Mouse (Mus musculus): Measurements from ENCODE around the gene Ccdc155.

Gene Ccdc155

GRCm38 (mm10) chr7:45232716-45233465 lies 28.2 kb upstream of the Ccdc155 start:
- ChIA-PET CTCF (interaction anchor here in 3 of 4 experiments (0.5 to 1.2 kb wide), 5 partner anchors 14 to 108 kb away, joined by 3 to 4 read pairs (median 3); partner anchors contain the start of gene Tead2 (in 1 of the 3)), POLR2A (interaction anchor here (0.7 to 4.6 kb wide), 14 partner anchors 8 to 765 kb away, joined by 3 to 27 read pairs (median 4); partner anchors contain the start of genes Aldh16a1 (in 2 of the 4), Pih1d1 (in 2 of the 4), Tead2 (in 2 of the 4) and Josd2 (in 1 of the 4))

GRCm38 (mm10) chr7:45231941-45232340 lies 27.2 kb upstream of the Ccdc155 start:
- ChIA-PET POLR2A (interaction anchor here (0.6 to 4.6 kb wide), 14 partner anchors 9 to 357 kb away, joined by 3 to 27 read pairs (median 4); partner anchors contain the start of genes Slc6a16 (in 2 of the 4), Ftl1 (in 1 of the 4), Slc17a7 (in 1 of the 4) and Tead2 (in 1 of the 4)), CTCF (interaction anchor here in 2 of 4 experiments (0.6 to 1.2 kb wide), 4 partner anchors 47 to 357 kb away, joined by 3 to 4 read pairs (median 3); no protein-coding TSS in a partner anchor)

GRCm38 (mm10) chr7:45231192-45231591 lies 26.5 kb upstream of the Ccdc155 start:
- ChIA-PET POLR2A (interaction anchor here (0.6 to 4.6 kb wide), 32 partner anchors 9 to 398 kb away, joined by 3 to 27 read pairs (median 4); partner anchors contain the start of genes Slc6a16 (in 3 of the 4), Tead2 (in 2 of the 4), Aldh16a1 (in 1 of the 4) and Ftl1 (in 1 of the 4)), CTCF (interaction anchor here (0.6 to 1.2 kb wide), 8 partner anchors 27 to 385 kb away, joined by 3 to 4 read pairs (median 4); no protein-coding TSS in a partner anchor)

GRCm38 (mm10) chr7:45229459-45230203 lies 24.9 kb upstream of the Ccdc155 start:
- ChIA-PET POLR2A (interaction anchor here (0.6 to 4.6 kb wide), 58 partner anchors 9 to 1636 kb away, joined by 3 to 29 read pairs (median 4); partner anchors contain the start of genes Tead2 (in 4 of the 4), Cd37 (in 3 of the 4), Aldh16a1 (in 2 of the 4) and Ccdc155 (in 2 of the 4)), CTCF (interaction anchor here in 3 of 4 experiments (0.5 to 2.3 kb wide), 16 partner anchors 22 to 357 kb away, joined by 3 to 9 read pairs (median 3); partner anchors contain the start of genes Ccdc155 (in 2 of the 3), Aldh16a1 (in 1 of the 3), Flt3l (in 1 of the 3) and Gm45713 (in 1 of the 3))

GRCm38 (mm10) chr7:45229046-45229445 lies 24.4 kb upstream of the Ccdc155 start:
- ChIA-PET CTCF (interaction anchor here in 3 of 4 experiments (0.5 to 2.3 kb wide), 16 partner anchors 21 to 357 kb away, joined by 3 to 9 read pairs (median 3); partner anchors contain the start of genes Aldh16a1 (in 1 of the 3), Ccdc155 (in 1 of the 3), Flt3l (in 1 of the 3) and Gm45713 (in 1 of the 3)), POLR2A (interaction anchor here (0.6 to 4.6 kb wide), 53 partner anchors 9 to 739 kb away, joined by 3 to 29 read pairs (median 4); partner anchors contain the start of genes Tead2 (in 4 of the 4), Cd37 (in 3 of the 4), Aldh16a1 (in 2 of the 4) and Ccdc155 (in 2 of the 4))

GRCm38 (mm10) chr7:45228548-45228947 lies 23.9 kb upstream of the Ccdc155 start:
- ChIA-PET POLR2A (interaction anchor here (0.8 to 4.6 kb wide), 31 partner anchors 9 to 298 kb away, joined by 3 to 29 read pairs (median 6); partner anchors contain the start of genes Tead2 (in 4 of the 4), Cd37 (in 3 of the 4), Aldh16a1 (in 2 of the 4) and Ccdc155 (in 2 of the 4)), CTCF (interaction anchor here in 3 of 4 experiments (0.5 to 2.3 kb wide), 8 partner anchors 24 to 181 kb away, joined by 3 to 9 read pairs (median 4); partner anchors contain the start of genes Aldh16a1 (in 1 of the 3), Ccdc155 (in 1 of the 3), Kcna7 (in 1 of the 3) and Pih1d1 (in 1 of the 3))

DNA sequence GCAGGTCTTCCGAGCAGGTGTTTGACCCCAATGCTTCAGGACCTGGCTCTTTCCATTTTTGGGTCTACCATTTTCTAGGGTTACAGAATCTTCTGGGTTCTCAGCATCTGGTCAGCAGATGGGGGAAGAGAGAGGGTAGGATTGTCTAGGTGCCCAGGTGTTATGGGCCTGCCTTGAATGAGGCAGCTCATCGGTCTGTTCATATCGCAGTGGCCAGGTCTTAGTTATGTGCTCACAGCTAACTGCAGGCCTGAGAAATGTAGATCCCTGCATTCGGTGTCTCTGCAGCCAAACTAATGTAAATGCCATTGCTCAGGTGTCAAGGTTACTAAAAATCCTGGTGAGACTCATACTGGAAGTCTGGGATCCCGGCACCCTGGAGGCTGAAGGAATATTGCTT lies 21.7 kb upstream of the Ccdc155 start:
- ChIA-PET POLR2A (interaction anchor here (0.7 to 3.3 kb wide), 12 partner anchors 8 to 134 kb away, joined by 3 to 18 read pairs (median 3); partner anchors contain the start of genes Tead2 (in 2 of the 4), Aldh16a1 (in 1 of the 4), Ccdc155 (in 1 of the 4) and Slc6a16 (in 1 of the 4)), CTCF (interaction anchor here in 2 of 4 experiments (0.6 to 0.7 kb wide), 2 partner anchors 20 to 172 kb away, joined by 3 to 4 read pairs; no protein-coding TSS in a partner anchor)

- POLR2A ChIA-PET = interaction anchor here (0.8 to 4.1 kb wide), 10 partner anchors 9 to 263 kb away, joined by 3 to 21 read pairs (median 4); partner anchors contain the start of genes Ccdc155 (in 1 of the 4), Slc6a16 (in 1 of the 4) and Tead2 (in 1 of the 4)
- CTCF ChIA-PET = interaction anchor here in 1 of 4 experiments (0.6 kb wide), 1 partner anchor 108 kb away, joined by 5 read pairs; no protein-coding TSS in a partner anchor
These were observed 20.1 kb upstream of the Ccdc155 start for GRCm38 (mm10) chr7:45224826-45225225.

- ChIA-PET POLR2A (interaction anchor here in 2 of 4 experiments (1.3 to 4.1 kb wide), 5 partner anchors 9 to 14 kb away, joined by 3 to 21 read pairs (median 4); no protein-coding TSS in a partner anchor), CTCF (interaction anchor here in 1 of 4 experiments (1.3 kb wide), 1 partner anchor 17 kb away, joined by 3 read pairs; the partner anchor contains the start of gene Ccdc155)
These were observed 17.0 kb upstream of the Ccdc155 start for GRCm38 (mm10) chr7:45221680-45222079.

- POLR2A ChIA-PET = interaction anchor here in 3 of 4 experiments (0.5 to 5.3 kb wide), 23 partner anchors 9 to 116 kb away, joined by 3 to 29 read pairs (median 5); partner anchors contain the start of genes Ccdc155 (in 2 of the 3), Aldh16a1 (in 1 of the 3), Pih1d1 (in 1 of the 3) and Slc6a16 (in 1 of the 3)
- CTCF ChIA-PET = interaction anchor here in 2 of 4 experiments (0.6 to 1.2 kb wide), 4 partner anchors 18 to 558 kb away, joined by 3 to 6 read pairs (median 4); no protein-coding TSS in a partner anchor
These were observed 11.9 kb upstream of the Ccdc155 start for GRCm38 (mm10) chr7:45216442-45217183.

DNA sequence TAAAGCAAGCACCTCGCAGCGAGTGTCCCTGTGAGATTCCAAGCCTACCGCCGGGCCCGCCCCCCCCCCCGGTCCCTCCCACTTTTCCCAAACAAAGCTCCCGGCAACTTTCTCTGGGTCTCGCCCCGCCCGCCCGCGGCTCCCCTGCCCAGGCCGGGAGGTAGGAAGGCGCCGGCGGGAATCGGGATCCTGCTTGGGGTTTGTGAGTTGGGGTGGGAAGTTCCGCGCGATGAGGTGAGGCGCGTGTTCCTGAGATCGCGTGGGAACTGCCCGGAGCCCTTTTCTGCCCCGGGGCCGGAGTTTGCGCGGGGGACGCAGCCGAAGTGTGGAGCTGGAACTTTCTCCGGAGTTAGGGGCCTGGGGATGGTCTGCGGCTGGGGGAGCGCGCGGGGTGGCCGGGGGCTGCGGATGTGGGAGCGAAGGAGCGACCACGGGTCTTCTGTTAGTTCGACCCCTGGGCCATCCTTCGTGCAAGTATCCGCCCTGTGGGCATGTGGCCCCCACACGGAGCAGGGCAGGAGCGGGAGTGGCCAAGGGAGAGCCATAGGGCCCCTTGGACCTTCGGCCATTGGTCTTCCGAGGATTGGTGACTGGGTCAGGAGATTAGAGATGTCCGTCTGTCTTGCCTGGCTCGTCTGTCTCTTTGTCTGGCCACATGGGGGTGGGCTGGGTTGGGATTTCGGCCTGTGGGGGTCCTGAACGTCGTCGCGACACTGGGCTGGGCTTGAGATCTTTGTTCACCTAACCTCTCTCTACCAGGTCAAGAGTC lies 11.2 kb upstream of the Ccdc155 start, which contains the start of gene Tead2:
Gene Tead2 (plus strand): TSS at position 81 of the 769 bp plus-strand sequence.
- CTCF ChIA-PET = interaction anchor here (0.6 to 1.2 kb wide), 13 partner anchors 18 to 813 kb away, joined by 3 to 7 read pairs (median 3); partner anchors contain the start of genes Gys1 (in 1 of the 4), Ntf5 (in 1 of the 4) and Slc6a16 (in 1 of the 4)
- POLR2A ChIA-PET = interaction anchor here (0.5 to 5.3 kb wide), 43 partner anchors 8 to 1931 kb away, joined by 3 to 29 read pairs (median 4); partner anchors contain the start of genes Ccdc155 (in 3 of the 4), Aldh16a1 (in 1 of the 4), Cd37 (in 1 of the 4) and Pih1d1 (in 1 of the 4)

- CTCF ChIA-PET = interaction anchor here in 2 of 4 experiments (0.6 to 1.3 kb wide), 2 partner anchors 91 to 558 kb away, joined by 3 read pairs; no protein-coding TSS in a partner anchor
- POLR2A ChIA-PET = interaction anchor here (0.6 to 5.3 kb wide), 10 partner anchors 9 to 268 kb away, joined by 3 to 29 read pairs (median 5); partner anchors contain the start of genes Ccdc155 (in 2 of the 4), Aldh16a1 (in 1 of the 4), Cd37 (in 1 of the 4) and Tulp2 (in 1 of the 4)
These were observed 9.0 kb upstream of the Ccdc155 start for GRCm38 (mm10) chr7:45213708-45214107.

- CTCF ChIA-PET = interaction anchor here in 1 of 4 experiments (0.5 to 0.8 kb wide), 2 partner anchors 93 to 119 kb away, joined by 3 to 7 read pairs; no protein-coding TSS in a partner anchor
- POLR2A ChIA-PET = interaction anchor here in 3 of 4 experiments (0.5 to 4.0 kb wide), 11 partner anchors 8 to 237 kb away, joined by 3 to 16 read pairs (median 3); partner anchors contain the start of genes Ccdc155 (in 2 of the 3), Aldh16a1 (in 1 of the 3), Prmt1 (in 1 of the 3) and Slc6a16 (in 1 of the 3)
These were observed 7.7 kb upstream of the Ccdc155 start for GRCm38 (mm10) chr7:45212356-45212755.

DNA sequence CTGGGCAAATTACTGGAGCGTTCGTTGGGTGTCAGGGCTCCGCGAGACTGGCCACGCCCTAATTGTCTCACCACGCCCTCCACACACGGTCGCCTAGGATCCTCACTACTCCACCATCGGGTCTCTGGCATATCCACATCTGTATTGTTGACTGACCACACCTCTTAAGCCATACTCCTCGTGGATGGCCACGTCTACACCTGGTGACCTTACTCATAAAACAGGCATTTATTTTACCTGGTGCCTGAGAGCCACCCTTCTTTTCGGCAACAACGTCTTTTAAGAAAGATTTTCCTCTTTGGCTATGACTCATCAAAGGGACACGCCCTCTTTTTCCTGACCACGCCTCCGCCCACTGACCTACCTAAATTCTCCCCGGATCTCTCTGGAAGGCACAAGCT lies 7.2 kb upstream of the Ccdc155 start, which contains the start of gene Dkkl1:
Gene Dkkl1 (minus strand): TSS at position 297 of the 401 bp plus-strand sequence.
- POLR2A ChIA-PET = interaction anchor here in 3 of 4 experiments (0.5 to 1.4 kb wide), 6 partner anchors 17 to 238 kb away, joined by 3 to 9 read pairs (median 3); partner anchors contain the start of gene Prmt1 (in 1 of the 3)
- CTCF ChIA-PET = interaction anchor here in 2 of 4 experiments (0.5 to 1.1 kb wide), 2 partner anchors 39 to 120 kb away, joined by 3 to 4 read pairs; no protein-coding TSS in a partner anchor

All from embryonic stem cell, embryonic (primary cell).